Mouse (Mus musculus): ENCODE measurements around the gene Gm34302.

The Gm34302 gene

DNA sequence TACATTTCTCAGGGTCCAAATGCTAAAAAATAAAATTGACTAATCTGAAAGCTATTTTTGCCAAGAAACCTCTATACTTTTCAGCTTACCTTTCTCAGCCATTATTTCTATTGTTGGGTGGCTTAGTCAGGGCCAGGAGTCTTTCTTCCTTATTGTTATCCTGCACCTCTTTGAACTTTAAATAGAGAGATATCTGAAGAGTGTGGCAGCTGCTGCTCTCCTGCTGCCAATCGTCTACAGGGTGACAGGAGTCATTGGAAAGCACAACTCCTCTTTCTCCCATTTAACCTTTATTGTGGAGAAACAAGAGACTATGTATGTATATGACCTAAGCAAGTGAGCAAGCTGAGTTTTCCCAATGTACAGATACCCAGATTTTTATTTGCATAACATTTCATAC, at the start of gene Gm34302:
Gm34302 (minus strand) TSS at position 154 of the 400 bp plus-strand sequence.
- DNase-seq (ENCODE audit: low spot score), result no peak

DNA sequence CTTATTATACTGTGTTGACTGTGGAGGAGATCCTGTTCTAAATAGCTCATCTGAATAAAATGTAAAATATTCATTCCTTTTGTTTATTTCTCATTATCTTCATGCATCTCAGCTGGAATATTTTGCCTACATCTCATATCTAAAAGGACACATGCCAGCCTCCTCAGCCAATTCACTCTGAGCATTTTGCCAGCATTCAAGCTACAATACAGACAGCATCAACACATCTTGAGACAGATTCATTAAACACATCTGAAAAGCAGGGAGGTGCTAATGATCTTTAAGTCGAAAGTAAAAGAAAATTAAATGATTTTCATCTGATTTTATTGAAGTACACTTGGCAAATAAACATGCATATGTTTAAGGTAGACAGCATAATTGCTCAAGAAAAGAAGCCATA, 48.2 kb upstream of the Gm34302 start:
- DNase-seq (ENCODE audit: low spot score), result no peak

- DNase-seq (ENCODE audit: low spot score), result no peak
These were observed 34.0 kb upstream of the Gm34302 start for GRCm38 (mm10) chr3:63517681-63518080.

- peak; percentile 3 for DNase-seq (ENCODE audit: low spot score)
These were observed 32.6 kb upstream of the Gm34302 start for GRCm38 (mm10) chr3:63516279-63516678.

DNA sequence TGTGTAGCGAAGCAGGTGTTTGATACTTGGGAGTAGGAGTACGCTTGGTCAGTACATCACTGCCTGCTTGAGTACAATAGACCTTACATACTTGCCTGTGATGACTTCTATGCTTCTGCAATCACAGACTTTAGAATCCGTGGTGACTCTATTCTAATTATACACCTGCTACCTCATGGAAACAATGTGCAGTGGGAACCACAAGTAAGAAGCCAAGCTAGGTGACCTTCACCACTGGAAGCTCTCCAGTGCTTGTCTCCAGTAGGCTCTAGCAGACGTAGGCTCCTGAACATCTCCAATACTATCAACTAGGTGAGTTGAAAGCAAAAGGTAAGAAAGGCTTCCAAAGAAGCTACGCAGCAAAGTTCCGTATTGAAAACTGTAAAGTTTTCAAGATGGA, 27.6 kb upstream of the Gm34302 start:
- DNase-seq (ENCODE audit: low spot score), result no peak

- no peak for DNase-seq (ENCODE audit: low spot score)
These were observed 25.8 kb upstream of the Gm34302 start for GRCm38 (mm10) chr3:63509484-63509883.

DNA sequence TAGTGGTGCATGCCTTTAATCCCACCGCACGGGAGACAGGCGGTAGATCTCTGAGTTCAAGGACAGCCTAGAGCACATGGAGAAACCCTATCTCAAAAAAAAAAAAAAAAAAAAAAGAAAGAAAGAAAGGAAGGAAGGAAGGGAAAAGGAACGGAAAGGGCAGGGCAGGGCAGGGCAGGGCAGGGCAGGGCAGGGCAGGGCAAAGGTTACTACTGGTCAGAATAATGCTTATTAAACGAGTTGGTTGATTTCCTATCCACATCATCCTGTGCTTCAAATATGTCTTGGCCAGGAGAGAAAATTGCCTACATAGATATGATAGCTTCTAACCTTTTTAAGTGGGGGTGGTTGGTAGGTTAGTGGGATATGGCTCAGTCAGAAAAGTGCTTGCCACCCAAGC, 25.2 kb upstream of the Gm34302 start:
- DNase-seq (ENCODE audit: low spot score), result no peak

DNA sequence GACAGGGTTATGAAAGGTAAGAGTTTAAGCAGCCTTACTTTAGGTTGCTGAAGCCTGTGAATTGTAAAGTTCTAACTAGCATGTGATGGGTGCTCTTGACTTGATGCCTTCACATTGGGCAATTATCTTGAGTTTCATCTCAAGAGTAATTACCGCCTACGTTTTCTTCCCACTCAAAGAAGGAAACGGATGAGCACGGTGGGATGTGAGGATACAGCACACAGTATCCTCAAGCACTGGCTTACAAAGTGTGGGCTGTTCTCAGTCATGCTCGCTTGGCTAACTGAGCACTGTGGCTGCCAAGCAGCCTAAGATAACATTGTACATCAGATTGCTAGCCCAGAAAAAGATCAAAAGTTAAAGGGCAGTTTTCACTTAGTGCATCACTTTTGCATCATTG, 20.8 kb upstream of the Gm34302 start:
- DNase-seq (ENCODE audit: low spot score), result no peak

DNA sequence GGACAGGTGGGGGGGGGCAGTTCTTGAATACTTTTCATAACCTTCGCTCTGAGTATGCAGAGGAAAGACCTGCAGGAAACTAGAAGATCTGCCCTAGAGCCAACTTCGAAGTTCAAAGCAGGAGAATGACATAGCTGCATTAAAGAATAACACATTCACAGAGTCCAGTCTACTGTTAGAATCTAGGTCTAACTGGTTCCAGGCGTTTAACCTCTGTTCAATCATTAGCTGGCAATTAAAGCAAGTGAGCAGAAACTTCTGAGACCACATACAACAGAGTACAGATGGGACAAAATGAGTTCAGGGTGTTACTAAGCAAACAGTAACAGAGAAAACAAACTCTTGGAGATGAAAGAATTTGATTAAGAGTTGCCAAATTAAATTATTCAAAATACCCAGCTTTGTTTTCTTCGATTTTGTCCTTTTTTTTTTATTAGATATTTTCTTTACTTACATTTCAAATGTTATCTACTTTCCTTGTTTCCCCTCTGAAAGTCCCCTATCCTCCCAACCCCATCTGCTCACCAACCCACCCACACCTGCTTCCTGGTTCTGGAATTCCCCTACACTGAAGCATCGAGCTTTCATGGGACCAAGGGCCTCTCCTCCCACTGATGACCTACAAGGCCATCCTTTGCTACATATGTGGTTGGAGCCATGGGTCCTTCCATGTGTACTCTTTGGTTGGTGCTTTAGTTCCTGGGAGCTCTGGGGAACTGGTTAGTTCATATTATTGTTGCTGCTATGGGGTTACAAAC, 11.1 kb upstream of the Gm34302 start:
- DNase-seq (ENCODE audit: low spot score), result no peak

DNA sequence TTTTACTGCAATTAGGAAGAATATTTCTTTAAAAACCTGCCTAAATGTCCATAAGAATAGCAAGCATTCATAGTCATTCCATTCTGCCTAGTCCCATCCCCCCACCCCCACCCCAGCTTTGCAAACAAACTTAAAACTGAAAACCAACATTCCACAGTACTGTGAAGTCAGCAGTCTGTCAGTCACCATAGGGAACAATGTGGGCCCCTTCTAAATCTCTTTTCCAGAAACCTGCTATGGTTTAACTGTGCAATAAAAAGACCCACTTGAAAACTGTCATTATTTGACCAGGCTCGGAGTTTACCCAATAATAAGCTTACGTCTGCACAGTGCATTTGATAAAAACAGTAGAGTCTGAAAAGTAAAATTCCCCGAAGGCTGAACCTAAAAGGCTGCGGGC, 9.9 kb upstream of the Gm34302 start:
- no peak for DNase-seq (ENCODE audit: low spot score)

GRCm38 (mm10) chr3:63440426-63441125, 43.1 kb downstream of the Gm34302 start:
- DNase-seq (ENCODE audit: low spot score), result no peak

- DNase-seq (ENCODE audit: low spot score), result no peak
These were observed 43.9 kb downstream of the Gm34302 start for GRCm38 (mm10) chr3:63439738-63440137.

GRCm38 (mm10) chr3:63438898-63439297, 44.8 kb downstream of the Gm34302 start:
- DNase-seq (ENCODE audit: low spot score), result no peak

Data from urinary bladder, postnatal 25 days (tissue).